Mouse (Mus musculus) CD8-positive naive resting alpha-beta T cell, adult 2 months (primary cell): ENCODE results near the gene Csnk1g1.
A peak's percentile ranks its signal among the peaks of the same experiment; 100 is the strongest.

Experiments
- DNase-seq, 2 experiments: peaks; one replicate each; pipeline ENCODE4 v3.0.0; 2022; ENCODE audit warnings: low read depth in 2 of 2, low spot score in 2 of 2

Gene Csnk1g1

DNA sequence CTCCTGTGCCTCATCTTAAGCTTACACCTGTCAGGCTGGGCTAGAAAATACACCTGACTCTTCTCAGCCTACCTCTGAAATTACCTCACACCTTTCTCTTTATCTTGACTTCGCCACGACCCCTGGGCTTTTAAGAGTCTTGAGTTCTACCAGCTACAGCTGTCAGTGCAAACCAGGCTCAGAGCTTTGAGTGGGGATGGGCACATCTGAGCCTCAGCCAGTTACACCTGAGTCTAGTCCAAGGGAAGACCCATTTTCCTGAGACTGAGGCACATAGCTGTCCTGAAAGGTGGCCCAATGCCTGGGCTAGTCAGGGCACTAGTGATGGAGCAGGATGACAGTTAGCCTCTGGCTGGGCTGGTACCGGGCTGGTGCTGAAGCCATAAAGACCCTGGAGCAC is 158.1 kb downstream of the Csnk1g1 start:
- no peak for DNase-seq

- no peak for DNase-seq
Measured at GRCm38 (mm10) chr9:66067542-66067941, 158.8 kb downstream of the Csnk1g1 start.

- DNase-seq = no peak
Measured at GRCm38 (mm10) chr9:66068056-66068455, 159.3 kb downstream of the Csnk1g1 start.

GRCm38 (mm10) chr9:66068971-66069391 is 160.3 kb downstream of the Csnk1g1 start:
- DNase-seq = peak in 1 of 2 experiments; percentile 15

- DNase-seq = peak; percentile 38 to 60
Measured at GRCm38 (mm10) chr9:66069583-66069982, 160.9 kb downstream of the Csnk1g1 start, which contains the start of gene Snx22. Snx22 (minus strand) TSS chr9:66069719.

DNA sequence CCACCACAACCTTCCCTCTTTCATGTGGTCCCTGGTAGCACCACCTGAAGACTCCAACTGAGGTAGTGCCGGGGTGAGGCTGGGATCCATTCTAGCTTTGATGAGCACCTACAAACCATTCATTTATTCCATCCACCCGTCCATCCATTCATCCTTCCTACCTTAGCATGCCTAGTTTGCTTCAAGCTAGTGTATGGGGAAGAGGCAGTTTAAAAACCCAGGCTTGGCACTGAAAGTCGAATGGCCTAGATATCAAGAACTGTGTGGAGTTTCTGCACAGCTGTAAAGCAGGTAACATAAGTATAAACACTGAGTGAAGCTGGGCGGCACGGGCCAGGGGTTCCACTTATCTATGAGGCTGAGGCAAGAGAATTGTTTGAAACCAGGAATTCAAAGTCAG is 161.4 kb downstream of the Csnk1g1 start:
- no peak for DNase-seq

DNA sequence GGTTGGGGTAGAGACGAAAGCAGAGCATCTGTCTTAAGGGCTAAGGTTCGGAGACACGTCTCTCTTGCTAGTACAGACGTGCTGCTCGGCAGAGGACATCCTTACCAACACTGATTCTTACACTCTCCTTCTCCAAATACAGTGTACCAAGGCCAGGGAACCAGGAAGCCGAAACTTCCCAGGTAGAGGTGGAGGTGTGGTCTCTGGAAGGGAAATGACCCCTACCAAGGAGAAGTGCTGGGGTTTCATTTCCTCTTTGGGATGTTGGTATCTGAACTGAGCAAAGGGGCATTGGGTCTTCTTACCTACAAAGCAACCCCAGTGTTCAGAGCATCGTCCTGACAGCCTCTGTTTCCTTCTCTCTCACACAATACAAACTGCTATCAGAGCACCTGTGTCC is 164.0 kb downstream of the Csnk1g1 start:
- no peak for DNase-seq

- DNase-seq = no peak
Measured at GRCm38 (mm10) chr9:66078072-66078471, 169.3 kb downstream of the Csnk1g1 start.

DNA sequence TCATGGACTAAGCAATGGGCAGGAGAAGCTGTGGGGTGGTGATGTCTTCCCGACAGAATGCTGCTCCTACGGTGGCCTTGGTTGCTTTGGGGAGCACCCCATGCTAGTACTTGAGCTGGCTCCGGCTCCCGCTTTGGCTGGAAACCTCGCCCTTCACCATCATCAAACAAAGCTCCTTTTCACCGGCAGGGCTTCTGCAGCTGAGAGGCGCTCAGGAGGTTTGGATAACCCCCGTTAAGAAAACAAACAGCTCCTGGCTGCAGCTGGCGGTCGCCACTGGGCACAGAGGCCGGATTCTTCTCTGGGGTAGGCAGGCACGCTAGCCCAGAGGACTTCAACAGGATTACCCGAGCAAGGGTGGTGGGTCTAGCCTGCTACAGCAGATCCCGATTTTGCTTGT is 169.8 kb downstream of the Csnk1g1 start:
- no peak for DNase-seq

DNA sequence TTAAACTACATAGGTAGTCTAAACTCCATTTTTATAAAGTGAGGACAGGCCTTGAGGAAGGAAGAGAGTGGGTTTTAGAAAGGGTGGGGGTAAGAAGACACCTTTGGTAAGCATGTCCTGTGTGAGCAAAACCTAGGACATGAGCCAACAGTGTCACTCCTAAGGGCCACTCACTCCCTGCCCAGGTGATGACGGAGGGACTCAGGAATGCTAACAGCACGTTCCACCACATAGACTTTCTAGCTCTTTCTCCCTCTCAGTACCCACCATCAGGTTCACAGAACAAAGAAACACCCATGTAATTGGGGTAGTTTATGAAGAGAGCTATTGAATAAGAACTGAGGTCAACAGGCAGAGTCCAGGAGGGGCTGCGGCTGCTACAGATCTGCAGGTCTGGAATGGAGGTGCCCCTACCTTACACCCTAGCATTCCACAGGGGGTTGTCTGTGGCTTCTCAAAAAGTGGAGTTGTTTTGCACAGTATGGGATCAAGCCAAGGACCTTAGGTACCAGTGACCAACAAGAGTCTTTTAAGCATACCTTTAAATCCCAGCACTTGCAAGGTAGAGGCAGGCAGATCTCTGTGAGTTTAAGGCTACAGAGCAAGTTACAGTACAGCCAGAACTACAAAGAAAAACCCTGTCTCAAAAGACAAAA is 172.2 kb downstream of the Csnk1g1 start:
- no peak for DNase-seq

DNA sequence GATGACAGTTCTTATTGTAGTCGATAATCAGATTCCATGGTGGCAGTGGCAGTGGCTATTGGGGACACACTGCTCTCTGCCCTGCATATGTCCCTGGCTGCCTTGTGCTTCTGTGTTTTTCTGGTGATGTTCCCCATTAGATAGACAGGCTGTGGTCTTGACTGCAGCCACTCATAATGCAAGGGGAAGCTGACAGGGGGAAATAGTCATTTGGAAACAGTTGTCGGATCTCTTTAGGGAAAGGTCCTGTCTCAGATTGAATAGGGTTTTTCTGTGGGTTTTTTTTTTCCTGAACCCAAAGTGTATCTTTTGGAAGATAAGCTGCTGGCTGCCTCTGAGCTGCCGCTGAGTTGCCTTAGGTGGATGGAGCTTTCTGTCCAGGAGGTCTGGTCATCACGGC is 173.3 kb downstream of the Csnk1g1 start:
- DNase-seq = no peak

- DNase-seq = no peak
Measured at GRCm38 (mm10) chr9:66084171-66084570, 175.4 kb downstream of the Csnk1g1 start.

DNA sequence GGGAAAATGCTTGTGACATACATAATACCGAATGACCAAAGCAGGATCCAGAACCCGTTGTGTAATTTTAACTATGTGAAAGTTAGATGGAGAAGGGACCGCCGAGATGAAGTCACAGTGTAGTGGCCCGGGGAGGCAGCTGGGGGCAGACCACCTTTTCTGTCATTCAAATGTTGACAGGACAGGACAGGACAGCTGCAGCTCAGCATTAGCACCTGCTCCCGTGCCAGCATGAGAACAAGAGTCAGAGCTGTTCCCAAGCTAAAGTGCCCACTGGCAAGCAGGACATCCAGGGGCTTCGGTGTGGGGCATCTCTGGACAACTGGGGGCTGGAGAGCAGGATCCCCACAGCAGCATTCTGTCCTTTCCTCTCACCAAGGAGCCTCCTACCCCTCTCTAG is 178.3 kb downstream of the Csnk1g1 start:
- no peak for DNase-seq

DNA sequence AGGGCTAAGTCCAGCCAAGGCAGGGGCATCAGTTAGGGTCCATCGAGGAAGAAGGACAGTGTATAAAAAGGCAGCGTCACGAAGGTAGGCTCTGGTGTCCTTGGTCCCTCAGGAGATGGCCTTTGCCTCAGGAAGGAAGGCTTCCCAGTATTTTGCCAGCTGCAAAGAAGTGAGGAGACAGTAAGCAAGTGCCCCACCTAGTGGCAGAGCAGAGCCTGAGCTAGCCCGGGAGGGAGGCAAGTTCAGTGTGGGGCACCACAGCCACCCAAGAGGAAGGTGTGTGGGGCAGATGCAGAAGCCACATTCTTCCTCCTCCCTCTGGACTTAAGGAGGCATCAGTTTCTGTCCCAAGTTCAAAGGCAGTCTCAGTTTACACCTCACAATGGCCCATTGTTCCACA is 179.7 kb downstream of the Csnk1g1 start:
- no peak for DNase-seq

- no peak for DNase-seq
Measured at GRCm38 (mm10) chr9:66090593-66091244, 182.0 kb downstream of the Csnk1g1 start.

DNA sequence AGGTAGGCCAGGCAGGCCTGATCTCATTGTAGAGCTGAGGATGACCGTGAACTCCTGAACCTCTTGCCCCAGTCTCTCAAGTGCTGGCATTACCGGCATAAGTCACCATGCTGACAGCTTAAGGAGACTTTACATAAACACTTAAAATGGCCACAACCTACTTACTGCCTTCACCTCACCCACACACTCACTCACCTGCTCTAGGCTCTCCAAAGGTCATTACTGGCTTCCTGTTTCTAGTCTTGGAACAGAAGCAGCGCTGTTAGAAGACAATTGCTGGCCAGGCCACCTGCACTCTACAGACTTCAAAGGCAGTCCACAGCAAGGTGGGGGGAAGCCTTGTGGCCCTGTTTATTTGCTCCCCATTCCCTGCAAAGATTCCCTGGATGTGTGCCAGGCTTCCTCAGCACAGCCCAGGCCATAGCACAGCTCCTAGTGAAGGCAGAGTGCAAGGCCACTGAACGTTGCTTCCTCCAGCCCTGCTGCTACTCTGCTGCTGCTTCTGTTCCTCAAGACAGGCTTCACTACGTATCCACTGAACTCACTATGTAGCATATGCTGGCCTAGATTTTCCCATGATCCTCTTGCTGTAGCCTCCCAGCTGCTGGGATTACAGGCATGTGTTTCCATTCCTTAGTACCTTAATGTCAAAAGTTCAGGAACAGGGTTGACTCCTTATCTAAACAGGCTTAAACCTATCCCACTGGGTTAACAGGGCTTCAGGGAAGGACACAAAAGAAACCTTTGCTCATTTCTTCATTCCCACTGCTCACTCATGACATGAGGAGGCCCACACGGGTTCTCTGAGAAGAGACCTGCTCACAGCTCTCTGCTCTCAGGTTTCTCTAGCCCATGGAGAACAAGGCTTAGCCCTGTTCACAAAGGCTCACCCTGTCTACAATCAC is 182.9 kb downstream of the Csnk1g1 start:
- DNase-seq = no peak

DNA sequence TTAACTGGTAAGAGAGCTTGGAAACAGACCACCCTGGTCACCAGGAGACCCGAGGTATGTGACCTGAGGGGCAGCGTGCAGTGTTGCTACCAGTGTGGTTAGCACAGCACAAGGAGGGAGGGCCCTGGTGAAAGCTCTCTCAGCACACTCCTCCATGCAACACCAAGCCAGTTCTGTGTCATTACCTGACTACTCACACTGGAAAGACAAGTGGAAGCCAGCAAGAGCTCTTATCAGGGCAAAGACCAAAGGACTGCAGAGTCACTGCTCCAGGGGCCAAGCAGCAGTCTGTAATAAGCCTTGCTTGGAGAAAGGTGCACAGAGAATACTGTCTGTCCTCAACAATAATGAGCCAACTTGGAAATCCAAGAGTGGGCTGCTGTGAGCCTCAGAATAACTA is 183.9 kb downstream of the Csnk1g1 start:
- no peak for DNase-seq
